Mouse (Mus musculus): ENCODE data around the gene Cds1. TPM values are rescaled to one million over a fixed set of nuclear protein-coding genes. Genes with fewer than 3 reads are reported as not detected.
A peak's percentile ranks its signal among the peaks of the same experiment; 100 is the strongest.

The Cds1 gene
- 10 to 100 TPM; 27.3 to 32.3 TPM for total RNA-seq (2021)
- long read RNA-seq, experiment 1, partial matches to known transcripts: 1 of 62 reads
- long read RNA-seq, experiment 1, other reads (novel, unspliced or antisense): 61 of 62 reads
- long read RNA-seq, experiment 2, partial matches to known transcripts: 0 of 27 reads
- long read RNA-seq, experiment 2, other reads (novel, unspliced or antisense): 27 of 27 reads

DNA sequence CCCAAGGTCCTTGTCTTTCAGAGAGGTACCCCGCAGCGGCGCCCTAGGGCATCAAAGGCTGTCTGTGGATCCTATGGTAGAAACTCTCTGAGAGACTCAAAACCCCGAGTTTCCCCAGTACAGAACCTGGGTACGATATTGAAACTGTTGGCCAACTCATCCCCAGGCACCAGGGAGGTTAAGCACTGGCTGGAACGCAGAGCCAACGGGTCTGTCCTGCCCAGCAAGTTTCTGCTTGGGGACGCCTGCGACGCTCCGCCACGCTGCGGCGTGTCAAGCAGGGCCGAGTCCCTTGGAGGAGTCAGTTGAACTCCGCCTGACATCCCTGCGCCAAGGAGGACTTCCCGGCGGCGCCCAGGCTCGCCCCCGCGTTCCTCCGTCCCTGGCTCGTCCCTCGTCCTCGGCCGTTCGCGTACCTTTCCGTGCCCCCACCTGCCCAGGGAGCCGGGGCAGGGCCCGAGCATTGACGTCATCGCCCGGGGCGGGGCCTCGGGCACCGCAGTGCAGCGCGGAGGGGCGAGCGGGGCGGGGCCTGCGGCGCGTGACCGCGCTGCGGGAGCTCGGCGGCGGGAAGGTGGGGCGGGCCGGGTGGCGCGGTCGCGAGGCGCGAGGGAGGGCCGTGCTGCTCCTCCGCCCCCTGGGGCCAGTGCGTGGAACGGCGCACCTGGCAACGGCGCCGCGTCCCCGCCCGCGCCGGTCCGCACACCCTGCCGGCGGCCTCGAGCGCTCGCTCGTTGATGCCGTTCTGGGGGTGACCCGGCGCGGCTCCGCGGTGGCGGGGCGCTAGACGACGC is at the start of gene Cds1:
Gene Cds1 (plus strand): TSS at position 577 of the 794 bp plus-strand sequence.
- DNase-seq: peak; percentile 80 to 83

DNA sequence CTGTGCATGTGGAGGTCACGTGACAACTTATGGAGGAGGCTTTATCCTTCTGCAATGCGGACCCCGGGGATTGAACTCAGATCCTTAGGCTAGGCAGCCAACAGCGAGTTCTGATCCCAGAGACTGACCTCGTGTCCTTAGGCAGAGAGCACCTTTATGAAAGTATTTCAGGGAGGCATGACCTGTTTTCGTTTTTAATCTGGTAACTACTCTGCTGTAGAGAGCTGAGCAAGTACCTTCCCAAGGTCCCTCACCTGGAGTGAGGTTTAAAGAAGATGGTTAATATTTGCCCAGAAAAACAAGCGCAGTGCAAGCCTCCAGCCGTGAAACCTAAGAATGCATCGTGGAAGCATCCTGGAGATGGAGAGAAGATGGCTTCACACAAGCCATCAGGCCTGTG is 40.7 kb upstream of the Cds1 start:
- no peak for DNase-seq

DNA sequence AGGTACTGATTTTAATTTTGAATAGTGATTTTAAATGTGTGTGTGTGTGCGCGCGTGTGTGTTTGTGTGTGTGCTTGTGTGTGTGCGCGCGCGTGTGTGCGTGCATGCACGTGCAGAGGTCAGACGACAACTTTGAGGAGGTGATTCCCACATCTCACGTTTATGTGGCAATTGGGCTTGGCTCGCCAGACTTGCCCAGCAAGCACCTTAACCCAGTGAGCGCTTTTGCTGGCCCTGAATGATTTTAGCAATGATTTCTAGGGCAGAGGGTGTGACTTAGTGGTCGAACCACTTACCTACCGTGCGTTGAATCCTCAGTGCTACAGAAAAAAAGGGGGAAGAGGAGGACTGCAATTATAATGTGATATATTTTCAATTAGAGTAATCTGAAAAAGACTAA is 40.2 kb upstream of the Cds1 start:
- no peak for DNase-seq

DNA sequence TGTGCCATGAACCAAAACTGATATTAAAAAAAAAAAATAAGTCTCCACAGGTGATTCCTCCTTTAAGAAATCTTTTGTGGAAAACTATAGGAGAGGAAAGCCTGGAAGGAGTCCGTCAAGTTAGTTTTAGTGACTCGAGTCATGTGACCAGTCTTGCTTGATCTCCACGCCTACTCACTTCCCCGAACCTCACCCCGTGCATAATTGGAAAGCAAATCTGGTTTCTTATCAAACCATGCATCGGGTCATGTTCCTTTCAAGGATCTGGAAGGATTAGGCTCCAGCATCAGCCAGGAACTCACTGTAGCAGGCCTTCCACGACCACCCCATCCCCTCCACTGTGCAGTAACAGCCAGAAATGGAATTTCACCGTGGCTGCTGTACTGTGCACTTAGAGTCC is 39.2 kb upstream of the Cds1 start:
- no peak for DNase-seq

DNA sequence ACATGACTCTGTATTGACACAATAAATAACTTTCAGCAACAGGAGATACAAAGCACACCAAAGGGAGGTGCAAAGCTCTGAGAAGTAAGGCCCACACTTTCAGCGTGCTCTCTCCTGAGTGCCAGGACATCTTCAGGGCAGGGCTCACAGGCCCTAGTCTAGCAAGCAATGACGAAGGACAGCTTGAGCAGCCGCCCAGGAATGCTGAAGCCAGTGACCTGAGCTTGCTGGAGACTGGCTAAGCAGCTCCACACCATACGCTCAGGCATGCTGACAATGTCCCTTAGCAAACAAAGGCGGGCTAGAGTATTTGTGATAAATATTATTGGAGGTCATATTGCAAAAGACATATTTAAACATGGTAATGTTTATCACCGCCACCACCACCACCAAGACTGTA is 38.6 kb upstream of the Cds1 start:
- DNase-seq: no peak

DNA sequence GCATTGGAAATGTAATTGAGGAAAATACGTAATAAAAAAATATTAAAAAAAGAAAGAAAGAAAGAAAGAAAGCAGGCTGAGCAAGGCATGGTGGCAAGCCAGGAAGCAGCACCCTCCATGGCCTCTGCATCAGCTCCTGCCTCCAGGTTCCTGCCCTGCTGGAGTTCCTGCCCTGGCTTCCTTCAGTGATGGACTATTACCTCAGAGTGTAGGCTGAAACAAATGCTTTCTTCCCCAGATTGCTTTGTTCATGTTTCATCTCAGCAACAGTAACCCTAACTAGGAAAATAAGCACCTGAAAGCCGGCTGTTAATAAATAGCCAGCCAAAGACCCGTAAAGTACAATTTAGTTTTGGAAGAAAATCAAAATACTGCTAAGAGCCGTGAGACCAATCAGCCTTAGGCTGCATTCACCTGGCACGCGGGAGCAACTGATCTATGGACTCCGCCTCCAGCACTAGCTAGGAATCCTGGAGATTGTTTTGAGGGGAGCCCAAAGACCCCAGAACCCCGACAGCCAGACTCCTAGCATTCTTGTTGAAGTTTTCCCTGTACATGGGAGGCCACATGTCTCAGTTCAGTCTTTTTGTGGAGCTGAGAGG is 36.5 kb upstream of the Cds1 start:
- DNase-seq: no peak

DNA sequence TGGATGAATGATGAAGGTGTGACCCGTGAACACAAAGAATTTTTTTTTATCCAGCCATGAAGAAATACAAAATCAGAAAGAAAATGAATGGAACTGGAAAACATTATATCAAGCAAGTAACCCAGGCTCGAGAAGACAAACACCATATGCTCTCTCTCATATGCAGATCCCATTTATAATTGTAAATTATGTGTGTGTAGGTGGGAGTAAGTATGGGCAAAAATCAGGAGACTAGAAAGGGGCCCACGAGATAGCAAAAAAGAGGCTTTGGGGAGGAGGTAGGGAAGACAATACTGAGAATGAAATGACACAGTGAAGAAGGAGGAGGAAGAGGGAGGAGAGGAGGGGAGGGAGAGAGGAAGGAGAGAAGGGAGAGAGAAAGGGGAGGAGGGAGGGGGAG is 27.6 kb upstream of the Cds1 start:
- DNase-seq: no peak

DNA sequence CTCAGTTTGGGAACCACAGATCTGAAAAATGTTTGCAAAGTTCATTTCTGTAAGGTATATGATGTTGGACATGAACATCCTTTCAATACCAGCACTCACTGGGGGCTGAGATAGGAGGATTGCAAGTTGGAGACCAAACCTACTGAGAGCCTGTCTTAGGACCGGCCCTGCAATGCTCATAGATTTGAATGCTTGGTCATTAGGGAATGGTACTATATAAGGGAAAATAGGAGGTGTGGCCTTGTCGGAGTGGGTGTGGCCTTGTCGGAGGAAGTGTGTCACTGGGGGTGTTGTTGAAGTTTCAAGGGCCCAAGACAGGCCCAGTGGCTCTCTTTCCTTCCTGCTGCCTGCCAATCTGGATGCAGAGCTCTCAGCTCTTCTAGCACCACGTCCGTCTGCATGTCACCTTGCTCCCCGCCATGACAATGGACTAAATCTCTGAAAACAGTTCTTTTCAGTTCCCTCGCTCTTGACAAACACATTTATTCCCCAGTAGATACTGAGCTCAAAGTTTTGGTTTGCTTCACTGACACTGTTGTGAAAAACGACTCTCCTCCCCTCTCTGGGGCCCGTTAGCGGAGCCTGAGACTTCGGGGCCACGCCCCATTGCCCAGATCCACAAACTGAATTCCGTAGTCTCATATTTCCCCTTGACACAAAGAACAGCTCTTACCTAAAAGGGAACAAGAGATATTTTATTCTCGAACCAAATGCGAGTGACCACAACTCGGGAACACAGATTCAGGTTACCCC is 24.3 kb upstream of the Cds1 start:
- DNase-seq: no peak

DNA sequence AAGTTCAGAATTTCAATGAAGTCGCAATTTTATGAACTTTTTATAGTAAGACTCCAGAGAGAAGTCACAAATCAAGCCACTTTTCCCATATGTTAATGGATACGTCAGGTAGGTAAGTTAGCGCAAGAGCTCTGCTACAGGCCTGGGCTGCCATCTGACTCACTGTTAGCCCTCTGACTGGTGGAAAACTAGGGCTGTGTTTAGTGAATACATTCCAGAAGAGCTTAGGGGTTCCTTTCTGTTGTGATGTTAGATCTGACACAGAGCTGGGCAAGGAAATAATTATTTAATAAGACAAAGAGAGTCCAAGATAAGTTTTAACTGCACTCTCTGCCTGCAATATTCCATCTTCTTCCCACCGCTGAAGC is 23.7 kb upstream of the Cds1 start:
- no peak for DNase-seq

DNA sequence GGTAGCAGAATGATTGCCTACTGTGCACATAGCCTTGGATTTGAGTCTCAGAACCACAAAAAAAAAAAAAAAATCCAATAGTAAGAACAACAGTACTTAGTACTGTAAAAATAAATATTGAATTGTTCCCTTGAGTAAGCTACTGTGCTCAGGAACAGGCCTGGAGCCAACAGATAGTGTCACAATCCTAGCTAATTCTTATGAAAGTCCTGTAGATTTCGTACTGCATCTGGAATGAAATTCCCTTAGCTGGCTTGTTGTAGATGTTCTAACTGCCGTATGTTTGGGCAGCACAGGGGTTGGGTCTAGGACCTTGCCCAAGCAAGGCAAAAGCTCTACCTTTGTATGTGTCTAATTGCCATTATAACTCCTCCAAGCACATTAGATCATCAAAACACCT is 22.9 kb upstream of the Cds1 start:
- DNase-seq: peak in 1 of 2 experiments; percentile 4

DNA sequence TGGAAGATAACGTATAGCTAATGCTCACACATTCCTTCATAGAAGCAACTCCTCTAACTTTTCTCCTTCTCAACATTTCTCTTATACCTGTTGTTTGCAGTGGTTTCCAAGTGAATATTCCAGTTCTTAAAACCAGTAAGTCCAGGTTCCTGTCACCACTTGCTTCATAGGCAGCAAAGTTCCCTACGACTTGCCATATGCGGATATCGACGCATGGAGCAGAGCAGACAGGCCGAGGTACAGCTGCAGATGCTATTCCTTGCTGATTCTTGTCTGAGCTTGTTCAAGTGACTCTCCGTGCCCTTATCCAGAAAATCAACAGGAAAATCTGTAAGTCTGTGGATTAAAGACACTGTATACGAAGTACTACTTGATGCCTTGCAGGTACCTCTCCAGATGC is 22.5 kb upstream of the Cds1 start:
- DNase-seq: no peak

DNA sequence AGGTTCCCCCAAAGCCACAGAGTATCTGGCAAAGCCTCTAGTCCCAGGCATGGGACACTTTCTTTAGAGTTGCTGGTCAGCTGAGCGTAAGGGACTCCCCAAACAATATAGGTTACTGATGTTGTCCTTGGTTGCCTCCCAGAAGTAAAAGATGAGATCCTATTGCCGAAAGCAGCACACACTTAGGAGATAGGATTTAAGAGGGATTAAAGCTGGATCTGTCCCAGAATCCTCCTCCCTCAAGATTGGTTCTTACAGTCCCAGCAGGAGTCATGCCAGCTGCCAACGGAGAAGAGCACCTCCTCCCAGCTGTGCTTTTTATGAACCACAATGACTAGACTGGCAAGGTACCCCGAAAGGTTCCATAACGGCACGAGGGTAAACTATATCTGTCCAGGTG is 20.0 kb upstream of the Cds1 start:
- no peak for DNase-seq

DNA sequence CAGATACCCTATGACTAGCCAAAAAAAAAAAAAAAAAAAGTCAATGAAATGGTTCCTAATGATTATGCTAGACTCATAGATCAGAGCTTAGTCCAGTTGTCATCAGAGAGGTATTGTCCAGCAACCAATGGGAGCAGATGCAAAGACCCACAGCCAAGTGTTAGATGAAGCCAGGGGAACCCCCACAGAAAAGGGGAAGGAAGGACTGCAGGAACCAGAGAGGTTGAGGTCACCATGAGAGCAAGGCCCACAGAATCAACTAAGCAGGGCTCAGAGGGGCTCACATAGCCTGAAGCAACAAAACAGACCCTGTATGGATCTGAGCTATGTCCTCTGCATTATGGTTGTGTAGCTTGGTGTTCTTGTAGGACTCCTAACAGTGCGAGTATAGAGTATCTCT is 11.2 kb upstream of the Cds1 start:
- DNase-seq: no peak

DNA sequence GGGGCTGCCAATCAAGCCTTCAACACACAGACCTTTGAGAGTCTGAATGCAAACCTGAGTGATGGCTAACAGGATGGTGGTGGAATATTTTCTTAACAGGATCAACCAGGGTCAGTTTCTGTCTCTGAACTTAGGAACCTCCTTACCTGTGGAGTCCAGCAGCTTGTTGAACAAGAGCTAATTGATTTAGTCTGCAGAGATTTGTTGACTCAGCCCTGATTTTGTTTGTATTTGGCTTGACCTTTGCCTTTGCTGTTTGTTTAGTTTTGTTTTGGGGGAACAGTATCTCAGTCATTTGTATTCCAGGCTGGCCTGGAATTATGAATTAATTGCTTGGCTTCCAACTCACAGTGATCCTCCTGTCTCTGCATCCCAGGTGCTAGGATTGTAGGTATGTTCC is 7.3 kb upstream of the Cds1 start:
- no peak for DNase-seq

DNA sequence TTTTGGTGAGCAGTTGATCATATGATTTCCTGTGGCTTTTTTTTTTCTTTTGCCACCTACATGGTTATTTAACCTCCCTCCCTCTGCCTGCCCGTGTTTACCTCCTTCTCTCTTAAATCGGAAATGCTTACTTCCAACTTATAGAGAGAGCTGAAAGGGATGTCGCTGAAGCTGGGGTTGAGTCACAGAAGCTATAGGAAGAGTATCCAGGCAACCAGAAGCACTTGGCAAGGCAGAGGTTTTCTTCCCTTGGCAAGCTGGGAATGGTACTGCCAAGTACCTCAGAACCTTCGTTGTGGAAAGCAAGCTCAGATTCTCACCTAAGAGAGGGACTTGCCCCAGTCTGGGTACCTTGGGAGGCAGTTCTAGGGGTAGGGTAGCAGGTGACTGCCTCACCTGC is 3.2 kb upstream of the Cds1 start:
- DNase-seq: no peak

DNA sequence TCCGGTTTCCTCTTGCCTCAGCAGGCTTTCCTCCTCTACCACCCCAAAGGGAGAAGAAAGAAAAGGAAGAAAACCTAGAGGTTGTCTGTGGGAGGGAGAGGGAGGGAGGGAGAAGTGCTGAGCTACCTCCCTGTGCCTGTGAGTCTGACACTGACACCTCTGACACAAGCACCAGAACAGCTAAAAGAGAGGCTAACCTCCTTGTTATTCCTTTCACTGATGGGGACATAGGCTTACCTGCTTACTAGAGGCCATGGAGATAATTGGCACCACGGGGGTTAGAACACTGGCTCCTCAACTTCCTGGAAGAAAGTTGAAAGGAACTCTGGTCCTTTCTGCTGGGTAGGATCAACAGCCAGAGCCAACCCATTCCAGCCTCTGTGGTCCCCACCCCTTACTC is 1.4 kb upstream of the Cds1 start:
- no peak for DNase-seq

DNA sequence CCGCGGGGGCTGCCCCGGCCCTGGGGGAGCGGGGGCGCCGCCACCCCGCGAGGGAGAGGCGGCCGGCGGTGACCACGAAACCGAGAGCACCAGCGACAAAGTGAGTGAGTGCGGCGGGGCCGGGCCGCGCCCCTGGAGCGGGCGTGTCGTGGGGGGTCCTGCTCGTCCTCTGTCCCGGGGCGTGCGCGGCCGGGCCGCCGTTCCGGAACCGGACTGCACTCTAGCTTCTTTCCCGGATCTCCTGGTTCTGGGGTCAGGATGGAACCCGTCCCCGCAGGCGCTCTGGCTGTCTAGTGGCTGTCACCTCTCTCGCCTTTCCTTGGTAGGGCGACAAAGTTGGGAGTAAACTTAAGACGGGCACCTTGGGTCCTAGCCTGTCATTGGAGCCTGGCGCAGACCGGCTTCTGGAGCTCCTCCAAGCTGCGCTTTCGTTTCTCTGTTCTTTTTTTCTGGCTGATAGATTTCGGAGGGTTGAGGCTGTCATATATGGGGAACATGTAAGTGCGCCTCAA is 516 bp downstream of the Cds1 start:
- DNase-seq: peak; percentile 50 to 62

DNA sequence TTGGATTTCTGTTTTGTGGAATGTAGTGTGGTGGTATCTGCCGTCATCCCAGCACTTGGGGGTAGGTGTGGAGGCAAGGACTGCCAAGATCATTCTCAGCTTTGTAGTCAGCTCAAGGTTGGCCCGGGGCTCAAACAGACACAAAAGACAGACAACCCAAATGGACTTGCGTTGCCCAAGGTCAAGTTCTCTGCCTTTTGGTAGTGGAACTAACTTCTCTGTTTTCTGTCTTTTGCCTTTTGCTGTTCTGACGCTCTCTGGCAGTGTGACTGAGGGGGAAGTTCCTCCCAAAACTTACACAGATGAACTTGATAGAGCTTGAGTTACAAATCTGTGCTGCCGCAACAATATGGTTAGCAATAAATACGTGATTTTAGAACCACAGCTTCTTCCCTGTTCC is 1.3 kb downstream of the Cds1 start:
- DNase-seq: peak; percentile 27 to 38

DNA sequence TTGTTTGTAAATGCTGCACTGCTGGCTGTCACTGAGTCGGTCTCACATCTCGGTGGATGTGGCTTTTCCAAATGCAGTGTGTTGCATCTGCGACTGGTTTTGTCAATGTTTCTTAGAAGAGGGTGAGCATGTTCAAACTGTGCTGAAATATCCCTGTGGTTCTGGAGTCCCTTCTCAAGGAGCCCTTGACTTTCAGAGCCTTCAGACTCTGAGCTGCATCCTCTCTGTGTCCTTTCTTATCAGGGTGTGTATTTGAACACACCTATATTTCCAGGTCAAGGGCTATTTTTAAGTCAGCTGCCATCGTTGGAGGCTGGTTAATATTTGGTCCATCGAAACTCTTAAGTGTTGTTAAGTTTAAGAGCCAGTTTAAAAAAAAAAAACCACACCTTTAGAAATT is 2.2 kb downstream of the Cds1 start:
- DNase-seq: no peak

DNA sequence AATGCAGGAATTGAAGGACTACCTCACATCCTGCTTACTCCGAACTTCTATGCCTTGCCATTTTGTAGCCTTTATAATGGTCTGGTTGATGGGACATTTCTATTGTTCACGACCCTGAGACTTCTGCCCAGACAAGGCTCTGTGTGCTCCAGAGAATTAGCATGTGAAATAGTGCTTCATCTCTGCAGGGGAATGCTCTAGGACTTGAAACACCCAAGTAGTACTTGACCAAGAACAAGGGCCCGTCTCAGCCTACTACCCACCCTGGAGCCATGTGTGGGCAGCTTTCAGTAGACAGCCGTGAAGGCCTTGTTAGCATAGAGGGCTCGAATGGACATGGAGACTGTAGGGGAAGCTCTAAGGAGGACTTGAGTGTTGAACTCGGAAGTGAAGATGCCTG is 2.6 kb downstream of the Cds1 start:
- DNase-seq: no peak

DNA sequence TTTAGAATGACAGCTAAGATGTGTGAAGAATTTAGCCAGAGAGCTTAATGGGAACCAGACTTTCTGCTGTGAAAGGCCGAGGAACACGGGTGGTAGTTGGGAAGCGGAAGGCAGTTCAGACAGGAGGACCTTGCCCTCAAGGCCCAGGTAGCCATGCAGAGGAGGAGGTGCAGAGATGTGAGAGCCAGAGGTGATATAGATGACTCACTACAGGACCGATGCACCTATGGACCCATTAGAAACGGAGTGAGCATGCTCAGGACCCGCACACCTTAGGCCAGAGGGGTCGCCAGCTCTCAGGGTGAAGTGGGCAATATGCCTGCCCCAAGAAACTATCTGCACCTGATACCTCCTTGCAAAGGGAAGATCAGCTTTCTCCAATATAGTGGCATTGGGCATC is 3.6 kb downstream of the Cds1 start:
- no peak for DNase-seq

DNA sequence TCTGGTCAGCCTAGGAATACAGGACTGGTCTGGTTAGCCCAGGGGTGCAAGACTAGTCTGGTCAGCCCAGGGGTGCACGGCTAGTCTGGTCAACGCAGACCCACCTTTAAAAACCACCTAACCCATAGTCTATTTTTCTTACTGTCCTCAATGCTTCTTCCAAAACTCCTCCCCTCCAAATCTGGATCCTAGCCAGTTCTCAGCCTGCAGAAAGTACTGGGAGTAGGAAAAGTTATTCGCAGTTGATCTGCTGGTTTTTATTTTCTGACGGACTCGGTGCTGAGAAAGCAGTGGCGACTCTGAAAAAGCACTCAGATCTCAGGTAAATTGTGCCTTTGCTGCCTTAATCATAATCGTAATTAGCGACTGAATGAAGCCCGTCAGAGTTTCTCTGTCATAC is 7.7 kb downstream of the Cds1 start:
- no peak for DNase-seq

DNA sequence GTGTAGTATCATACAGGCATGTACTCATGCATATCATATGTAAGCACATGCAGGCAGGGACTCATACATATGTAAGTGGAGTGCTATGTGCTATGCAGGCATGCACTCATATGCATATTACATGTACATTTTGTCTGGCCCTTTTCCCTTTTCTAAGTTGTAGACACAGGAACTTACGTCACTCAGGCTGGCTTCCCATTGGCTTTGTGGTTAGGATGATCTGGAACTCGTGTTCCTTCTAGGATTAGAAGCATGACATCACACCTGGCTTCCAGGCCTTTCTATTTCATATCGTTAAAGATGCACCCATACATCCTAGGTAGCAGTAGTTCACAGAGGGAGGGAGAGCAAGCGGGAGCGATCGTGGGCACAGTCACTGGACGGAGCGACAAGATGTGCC is 10.3 kb downstream of the Cds1 start:
- DNase-seq: no peak
